Mouse (Mus musculus) gastrocnemius, adult 18-20 months (tissue): ENCODE results near the gene Traf3. TPM values are rescaled to one million over a fixed set of nuclear protein-coding genes. Genes with fewer than 3 reads are reported as not detected.
A peak's percentile ranks its signal among the peaks of the same experiment; 100 is the strongest.

Experiments used
- DNase-seq: peaks from one replicate; pipeline ENCODE4 v3.0.0; 2021; ENCODE audit warnings: low spot score
- total RNA-seq, 2 experiments: library from RNA; stranded (reverse); gene quantifications; 2 replicates each; pipeline ENCODE4 v1.2.3; 2021

Traf3 gene
- total RNA-seq, 2 experiments from 2014 or later, result 10.9 to 17.4 TPM

DNA sequence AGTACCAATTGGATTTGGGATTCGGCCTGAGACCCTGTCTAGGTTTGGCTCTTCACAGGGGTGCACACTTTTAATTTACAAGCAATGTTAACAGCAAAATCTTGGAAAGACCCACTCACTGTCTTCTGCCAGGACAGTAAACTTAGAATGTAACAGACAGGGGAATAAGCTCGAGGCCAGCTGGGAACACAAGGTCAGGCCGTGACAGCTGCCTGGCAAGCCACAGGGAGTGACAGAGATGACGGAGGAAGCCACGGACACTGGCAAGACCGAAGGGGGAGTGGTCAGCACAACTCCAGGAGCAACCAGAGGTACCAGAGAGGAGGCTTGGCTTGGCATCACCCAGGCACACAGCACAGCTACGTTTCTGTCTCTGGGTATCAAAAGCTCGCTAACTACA is 140.7 kb downstream of the Traf3 start:
- peak; percentile 72 for DNase-seq

DNA sequence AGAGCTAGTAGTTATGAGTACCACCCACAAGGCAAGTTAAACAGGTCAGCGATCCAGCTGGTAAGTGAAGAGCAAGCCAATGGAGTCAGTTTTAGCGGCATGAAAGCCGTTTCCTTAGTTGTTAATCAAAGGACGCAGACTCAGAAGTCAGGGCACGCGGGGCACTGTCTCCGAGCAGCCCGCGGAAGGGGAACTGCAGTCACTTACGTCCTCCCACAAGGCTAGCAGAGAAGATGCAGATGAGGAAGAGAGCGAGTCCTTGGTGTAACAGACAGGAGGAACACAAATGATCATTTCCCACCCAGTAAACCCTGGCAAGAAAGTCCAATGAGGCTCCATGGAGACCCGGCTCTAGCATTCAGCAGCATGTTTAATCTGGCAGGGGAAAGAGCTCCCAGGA is 143.1 kb downstream of the Traf3 start:
- no peak for DNase-seq

DNA sequence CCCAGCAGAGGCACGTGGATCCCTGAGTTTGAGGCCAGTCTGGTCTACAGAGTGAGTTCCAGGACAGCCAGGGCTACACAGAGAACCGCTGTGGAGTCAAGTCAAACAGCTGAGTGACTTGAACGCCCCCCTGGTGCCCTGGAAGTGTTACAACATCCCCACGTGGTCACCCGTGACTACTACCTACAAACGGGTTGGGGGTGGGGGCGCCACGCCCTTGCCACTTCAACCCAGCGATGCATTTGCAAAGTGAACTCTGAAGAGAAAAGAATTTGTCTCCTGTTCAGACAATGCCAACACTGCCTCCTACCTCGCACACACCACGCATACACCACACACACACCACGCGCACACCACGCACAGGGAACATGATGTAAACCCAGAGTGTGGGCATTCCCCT is 143.8 kb downstream of the Traf3 start:
- no peak for DNase-seq

DNA sequence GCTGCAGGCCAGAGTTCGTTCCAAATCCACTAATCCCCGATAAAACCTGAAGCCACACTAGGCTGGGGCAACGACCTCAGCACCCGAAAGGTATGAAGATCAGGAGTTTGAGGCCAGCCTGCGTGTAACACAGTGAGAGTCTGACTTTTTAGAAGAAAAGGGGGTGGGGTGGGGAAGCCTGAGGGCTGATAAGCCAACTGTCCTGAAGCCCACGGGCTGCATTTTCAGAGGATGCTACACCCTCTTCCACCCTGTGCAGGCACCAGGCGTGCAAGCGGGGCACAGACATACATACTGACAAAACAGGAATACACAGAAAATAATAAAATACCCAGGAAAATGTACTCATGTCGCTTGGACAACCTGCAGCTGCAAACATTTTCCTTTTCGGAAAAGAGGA is 145.6 kb downstream of the Traf3 start:
- DNase-seq, result no peak

DNA sequence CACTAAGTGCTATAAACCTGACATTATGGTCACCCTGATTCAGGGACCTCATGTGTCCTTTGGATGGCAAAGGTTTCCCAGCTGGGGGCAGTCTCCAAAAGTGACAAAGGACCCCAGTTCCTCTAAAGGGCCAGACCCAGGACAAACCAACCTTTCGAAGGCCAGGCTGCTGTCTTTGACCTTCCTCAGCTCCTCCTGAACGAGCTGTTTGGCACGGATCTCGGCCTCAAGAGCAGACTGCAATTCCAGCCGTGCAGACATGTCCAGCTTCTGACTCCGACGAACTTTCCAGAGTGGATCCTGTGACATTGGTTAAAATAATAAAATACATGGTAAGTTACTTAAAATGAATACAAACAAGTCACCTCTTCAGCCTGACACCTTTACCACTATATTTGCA is 148.1 kb downstream of the Traf3 start:
- no peak for DNase-seq

Other genes starting within 250 kb of the Traf3 start
- gene Ankrd9, start 187.3 kb upstream of the Traf3 start, total RNA-seq, result 100 to 1,000 TPM; 109 to 181 TPM
- gene Rcor1, start 127.0 kb upstream of the Traf3 start, total RNA-seq, result 1 to 10 TPM; 6.1 to 8.1 TPM
- not detected for gene 4930595D18Rik, start 18.1 kb downstream of the Traf3 start, total RNA-seq
- gene Amn, start 104.7 kb downstream of the Traf3 start, total RNA-seq, result not detected
- 10 to 100 TPM; 17.3 to 21.2 TPM for gene Cdc42bpb, start 211.3 kb downstream of the Traf3 start, total RNA-seq
- not detected for gene Lbhd2, start 240.4 kb downstream of the Traf3 start, total RNA-seq